Mouse (Mus musculus): ENCODE measurements around the gene Disp2. TPM values are rescaled to one million over a fixed set of nuclear protein-coding genes. Genes with fewer than 3 reads are reported as not detected.

Gene Disp2
- polyA plus RNA-seq, 1 experiment from 2014 or later = 50.4 TPM

DNA sequence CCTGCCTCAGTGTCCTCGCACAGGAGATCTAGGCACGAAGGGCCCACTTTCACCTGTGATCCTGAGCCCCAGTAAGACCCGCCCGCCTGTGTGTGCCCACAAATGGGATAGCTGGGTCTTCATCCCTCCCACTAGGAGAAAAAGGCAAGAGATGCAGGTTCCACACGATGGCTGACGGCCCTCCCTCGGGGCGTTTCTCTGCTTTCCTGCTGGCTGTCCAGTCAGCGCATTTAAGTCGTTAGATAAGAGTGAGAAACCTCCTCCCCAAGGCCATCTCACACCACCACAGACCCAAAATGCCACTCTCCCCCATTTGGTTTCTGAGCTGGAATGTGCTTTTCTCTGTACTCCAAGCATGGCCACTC is 16.8 kb upstream of the Disp2 start:
- peaks cover 26% of the 10 kb centered on the region for H3K4me1 ChIP-seq (ENCODE audit: control insufficient read depth, insufficient read depth, low read length)
- 15% methylated on average over 10 of the region's 10 CpGs for WGBS
- DNase-seq = no peak
- no peak for ATAC-seq (ENCODE audit: low FRiP score, low TSS enrichment)
- H3K4me3 ChIP-seq (replicated peaks; ENCODE audit: low read depth, low read length) = no peak overlapping the region
- no peaks in the 10 kb centered on the region for H3K9me3 ChIP-seq (ENCODE audit: control insufficient read depth, low read length)
- peak overlapping the region; percentile 36; the same call in 1 of the 2 replicates for H3K9ac ChIP-seq (replicated peaks; ENCODE audit: low read length)
- no peaks in the 10 kb centered on the region for H3K27me3 ChIP-seq (ENCODE audit: control insufficient read depth, insufficient read depth, low read length)
- H3K4me2 ChIP-seq (ENCODE audit: low read length) = peak overlapping the region; percentile 47
- no peaks in the 10 kb centered on the region for H3K36me3 ChIP-seq (ENCODE audit: control insufficient read depth, insufficient read depth, low read length)
- peak overlapping the region; percentile 95 for H3K27ac ChIP-seq (replicated peaks; ENCODE audit: low read depth, low read length)

DNA sequence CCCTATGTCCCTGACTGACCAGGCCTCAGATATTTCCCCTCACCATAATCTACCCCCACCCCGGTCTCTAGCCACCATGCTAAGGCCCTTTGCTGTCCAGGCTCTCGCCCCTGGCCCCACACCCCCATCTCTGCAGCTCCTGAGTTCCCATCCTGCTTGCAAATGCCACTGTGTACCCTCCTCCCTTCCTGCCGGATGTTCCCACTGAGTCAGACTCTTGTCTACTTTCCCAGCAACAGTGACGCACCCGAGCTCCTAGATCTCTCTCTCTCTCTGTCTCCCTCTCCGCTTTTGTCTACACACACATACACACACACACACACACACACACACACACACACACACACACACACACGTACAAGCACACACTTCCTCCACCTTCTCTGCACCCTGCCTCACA is 16.1 kb upstream of the Disp2 start:
- Histone ChIP-seq H3K9ac (replicated peaks; ENCODE audit: low read length) (no peak overlapping the region), H3K27me3 (ENCODE audit: control insufficient read depth, insufficient read depth, low read length) (no peaks in the 10 kb centered on the region), H3K4me1 (ENCODE audit: control insufficient read depth, insufficient read depth, low read length) (peaks cover 26% of the 10 kb centered on the region), H3K9me3 (ENCODE audit: control insufficient read depth, low read length) (no peaks in the 10 kb centered on the region), H3K4me3 (replicated peaks; ENCODE audit: low read depth, low read length) (no peak overlapping the region), H3K27ac (replicated peaks; ENCODE audit: low read depth, low read length) (peak overlapping the region; percentile 95), H3K36me3 (ENCODE audit: control insufficient read depth, insufficient read depth, low read length) (no peaks in the 10 kb centered on the region), H3K4me2 (ENCODE audit: low read length) (no peak overlapping the region)
- ATAC-seq (ENCODE audit: low FRiP score, low TSS enrichment) (no peak), DNase-seq (no peak)
- WGBS = 59% methylated on average over 7 of the region's 7 CpGs

DNA sequence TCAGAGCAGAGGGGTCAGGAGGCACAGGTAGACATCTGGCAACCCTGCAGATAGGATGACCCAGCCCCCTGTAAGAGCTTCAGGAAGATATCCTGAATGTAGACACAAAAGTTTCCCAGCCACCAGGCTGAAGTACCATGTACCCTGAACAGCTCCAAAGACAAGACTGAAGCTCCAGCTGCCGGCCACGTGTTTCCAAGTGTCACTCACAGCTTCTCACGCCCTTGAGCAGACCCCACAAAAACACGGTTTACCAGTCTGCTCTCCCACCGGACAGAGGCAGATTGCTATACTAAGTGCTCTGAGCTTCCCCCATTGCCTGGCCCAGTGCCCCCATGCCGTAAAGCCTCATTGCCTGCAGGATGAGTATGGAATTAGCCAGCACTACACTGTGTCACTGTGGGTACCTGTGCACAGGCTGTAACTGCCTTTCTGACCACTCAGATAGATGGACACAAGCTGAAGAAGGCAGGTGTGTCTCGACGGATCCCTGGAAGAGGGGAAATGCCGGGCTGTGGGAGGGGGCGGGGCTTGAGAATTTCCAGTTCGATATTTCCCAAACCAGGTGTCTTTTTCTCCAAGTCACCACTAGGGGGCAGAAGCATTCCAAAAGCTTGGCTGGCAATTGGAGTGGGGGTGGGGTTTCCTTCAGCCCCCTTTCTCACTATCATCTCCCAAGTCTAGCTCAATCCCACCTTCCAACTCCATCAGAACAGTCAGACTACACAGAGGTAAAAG is 15.3 kb upstream of the Disp2 start:
- Histone ChIP-seq H3K9me3 (ENCODE audit: control insufficient read depth, low read length) (no peaks in the 10 kb centered on the region), H3K4me3 (replicated peaks; ENCODE audit: low read depth, low read length) (no peak overlapping the region), H3K4me2 (ENCODE audit: low read length) (no peak overlapping the region), H3K4me1 (ENCODE audit: control insufficient read depth, insufficient read depth, low read length) (peaks cover 26% of the 10 kb centered on the region), H3K36me3 (ENCODE audit: control insufficient read depth, insufficient read depth, low read length) (no peaks in the 10 kb centered on the region), H3K9ac (replicated peaks; ENCODE audit: low read length) (no peak overlapping the region), H3K27me3 (ENCODE audit: control insufficient read depth, insufficient read depth, low read length) (no peaks in the 10 kb centered on the region), H3K27ac (replicated peaks; ENCODE audit: low read depth, low read length) (no peak overlapping the region)
- DNase-seq = peak; percentile 82
- 21% methylated on average over 11 of the region's 11 CpGs for WGBS
- ATAC-seq (ENCODE audit: low FRiP score, low TSS enrichment) = no peak

GRCm38 (mm10) chr2:118764875-118765274 is 14.6 kb upstream of the Disp2 start:
- ATAC-seq (ENCODE audit: low FRiP score, low TSS enrichment) = no peak

GRCm38 (mm10) chr2:118766041-118767033 is 13.2 kb upstream of the Disp2 start:
- Histone ChIP-seq H3K36me3 (ENCODE audit: control insufficient read depth, insufficient read depth, low read length) (no peaks in the 10 kb centered on the region), H3K27ac (replicated peaks; ENCODE audit: low read depth, low read length) (no peak overlapping the region), H3K27me3 (ENCODE audit: control insufficient read depth, insufficient read depth, low read length) (no peaks in the 10 kb centered on the region), H3K4me1 (ENCODE audit: control insufficient read depth, insufficient read depth, low read length) (peaks cover 20% of the 10 kb centered on the region), H3K4me2 (ENCODE audit: low read length) (no peak overlapping the region), H3K4me3 (replicated peaks; ENCODE audit: low read depth, low read length) (no peak overlapping the region), H3K9me3 (ENCODE audit: control insufficient read depth, low read length) (no peaks in the 10 kb centered on the region), H3K9ac (replicated peaks; ENCODE audit: low read length) (no peak overlapping the region)
- no peak for ATAC-seq (ENCODE audit: low FRiP score, low TSS enrichment)
- DNase-seq = no peak
- 75% methylated on average over 10 of the region's 10 CpGs for WGBS

More at GRCm38 (mm10) chr2:118764875-118765274, 14.6 kb upstream of the Disp2 start:
- H3K9me3 ChIP-seq (ENCODE audit: control insufficient read depth, low read length) = no peaks in the 10 kb centered on the region
- no peak overlapping the region for H3K4me3 ChIP-seq (replicated peaks; ENCODE audit: low read depth, low read length)
- H3K4me1 ChIP-seq (ENCODE audit: control insufficient read depth, insufficient read depth, low read length) = peaks cover 26% of the 10 kb centered on the region
- 88% methylated on average over 5 of the region's 5 CpGs for WGBS
- no peak for DNase-seq
- H3K36me3 ChIP-seq (ENCODE audit: control insufficient read depth, insufficient read depth, low read length) = no peaks in the 10 kb centered on the region
- no peak overlapping the region for H3K27ac ChIP-seq (replicated peaks; ENCODE audit: low read depth, low read length)
- H3K4me2 ChIP-seq (ENCODE audit: low read length) = no peak overlapping the region
- H3K9ac ChIP-seq (replicated peaks; ENCODE audit: low read length) = no peak overlapping the region
- no peaks in the 10 kb centered on the region for H3K27me3 ChIP-seq (ENCODE audit: control insufficient read depth, insufficient read depth, low read length)

- H3K4me2 ChIP-seq (ENCODE audit: low read length) = no peak within 1 kb of the TSS
- no peak for ATAC-seq (ENCODE audit: low FRiP score, low TSS enrichment)
- no peaks in the 10 kb centered on the region for H3K27me3 ChIP-seq (ENCODE audit: control insufficient read depth, insufficient read depth, low read length)
- 0 out of 2 replicates have a peak, but pooled peaks cover 2% of the 10 kb centered on the region for H3K4me1 ChIP-seq (ENCODE audit: control insufficient read depth, insufficient read depth, low read length)
- 81% methylated on average over 6 of the region's 6 CpGs for WGBS
- no peak within 1 kb of the TSS for H3K4me3 ChIP-seq (replicated peaks; ENCODE audit: low read depth, low read length)
- H3K9ac ChIP-seq (replicated peaks; ENCODE audit: low read length) = no peak within 1 kb of the TSS
- no peaks in the 10 kb centered on the region for H3K9me3 ChIP-seq (ENCODE audit: control insufficient read depth, low read length)
- no peak for DNase-seq
- H3K36me3 ChIP-seq (ENCODE audit: control insufficient read depth, insufficient read depth, low read length) = no peaks in the 10 kb centered on the region
- no peak within 1 kb of the TSS for H3K27ac ChIP-seq (replicated peaks; ENCODE audit: low read depth, low read length)
These were observed 7.2 kb upstream of the Disp2 start, which contains the start of gene Phgr1 for GRCm38 (mm10) chr2:118772158-118772874. TSS of gene Phgr1 (plus strand) at chr2:118772769.

DNA sequence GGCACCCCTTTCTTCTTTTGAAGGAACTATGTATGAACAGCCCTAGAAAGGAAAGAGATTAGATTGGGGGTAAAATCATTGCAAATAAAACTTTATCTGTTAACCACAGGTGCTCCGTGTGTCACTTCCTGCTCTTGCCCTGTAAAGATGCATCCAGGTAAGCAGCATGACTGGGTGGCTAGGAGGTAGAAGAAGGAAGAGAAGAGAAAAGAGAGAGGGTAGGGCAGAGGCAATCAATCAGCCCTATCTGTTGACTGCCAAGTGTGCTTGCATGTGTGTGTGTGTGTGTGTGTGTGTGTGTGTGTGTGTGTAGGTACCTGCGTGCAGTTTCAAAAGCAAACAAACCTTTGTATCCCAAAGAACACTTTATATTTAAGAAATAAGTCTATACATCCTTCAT is 5.0 kb upstream of the Disp2 start:
- H3K4me1 ChIP-seq (ENCODE audit: control insufficient read depth, insufficient read depth, low read length) = peaks cover 8% of the 10 kb centered on the region; the same call in 1 of the 2 replicates
- H3K9ac ChIP-seq (replicated peaks; ENCODE audit: low read length) = no peak overlapping the region
- H3K4me3 ChIP-seq (replicated peaks; ENCODE audit: low read depth, low read length) = no peak overlapping the region
- DNase-seq (no peak), ATAC-seq (ENCODE audit: low FRiP score, low TSS enrichment) (no peak)
- no peaks in the 10 kb centered on the region for H3K9me3 ChIP-seq (ENCODE audit: control insufficient read depth, low read length)
- no peak overlapping the region for H3K4me2 ChIP-seq (ENCODE audit: low read length)
- no peaks in the 10 kb centered on the region for H3K36me3 ChIP-seq (ENCODE audit: control insufficient read depth, insufficient read depth, low read length)
- H3K27me3 ChIP-seq (ENCODE audit: control insufficient read depth, insufficient read depth, low read length) = no peaks in the 10 kb centered on the region
- WGBS = 90% methylated on average over 2 of the region's 2 CpGs
- H3K27ac ChIP-seq (replicated peaks; ENCODE audit: low read depth, low read length) = no peak overlapping the region

GRCm38 (mm10) chr2:118775396-118775795 is 4.1 kb upstream of the Disp2 start:
- Histone ChIP-seq H3K9ac (replicated peaks; ENCODE audit: low read length) (no peak overlapping the region), H3K27me3 (ENCODE audit: control insufficient read depth, insufficient read depth, low read length) (no peaks in the 10 kb centered on the region), H3K36me3 (ENCODE audit: control insufficient read depth, insufficient read depth, low read length) (no peaks in the 10 kb centered on the region), H3K27ac (replicated peaks; ENCODE audit: low read depth, low read length) (no peak overlapping the region), H3K9me3 (ENCODE audit: control insufficient read depth, low read length) (no peaks in the 10 kb centered on the region), H3K4me3 (replicated peaks; ENCODE audit: low read depth, low read length) (no peak overlapping the region), H3K4me1 (ENCODE audit: control insufficient read depth, insufficient read depth, low read length) (peaks cover 8% of the 10 kb centered on the region; the same call in 1 of the 2 replicates), H3K4me2 (ENCODE audit: low read length) (no peak overlapping the region)
- DNase-seq (no peak), ATAC-seq (ENCODE audit: low FRiP score, low TSS enrichment) (no peak)
- 64% methylated on average over 1 of the region's 1 CpGs for WGBS

All from midbrain, embryonic 14.5 days (tissue).